Mouse (Mus musculus): ENCODE measurements around the gene Dcxr. TPM values are rescaled to one million over a fixed set of nuclear protein-coding genes. Genes with fewer than 3 reads are reported as not detected.

The Dcxr gene
- polyA plus RNA-seq, 1 experiment: 15.4 TPM

DNA sequence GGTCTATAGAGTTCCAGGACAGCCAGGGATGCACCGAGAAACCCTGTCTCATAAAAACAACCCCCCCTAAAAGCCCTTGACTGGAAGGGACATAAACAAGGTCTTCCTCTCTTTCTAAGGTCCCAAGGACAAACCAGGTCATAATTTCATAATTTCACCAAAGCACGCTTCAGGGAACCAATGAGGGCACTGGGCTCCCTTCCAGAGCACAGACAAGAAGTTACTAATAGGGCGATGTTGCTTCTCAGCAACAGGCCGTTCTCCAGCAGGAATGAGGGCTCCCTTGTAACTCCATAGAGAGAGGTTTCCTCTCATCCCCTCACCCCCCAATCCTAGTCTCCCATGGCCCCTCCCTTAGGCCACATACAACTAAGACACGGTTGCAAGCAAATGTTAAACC lies 13.9 kb upstream of the Dcxr start:
- H3K4me3 ChIP-seq (ENCODE audit: insufficient read depth, poor library complexity, severe bottlenecking): no peak overlapping the region
- H3K27me3 ChIP-seq (ENCODE audit: control insufficient read depth, insufficient read depth, insufficient read length): peaks cover 24% of the 10 kb centered on the region

DNA sequence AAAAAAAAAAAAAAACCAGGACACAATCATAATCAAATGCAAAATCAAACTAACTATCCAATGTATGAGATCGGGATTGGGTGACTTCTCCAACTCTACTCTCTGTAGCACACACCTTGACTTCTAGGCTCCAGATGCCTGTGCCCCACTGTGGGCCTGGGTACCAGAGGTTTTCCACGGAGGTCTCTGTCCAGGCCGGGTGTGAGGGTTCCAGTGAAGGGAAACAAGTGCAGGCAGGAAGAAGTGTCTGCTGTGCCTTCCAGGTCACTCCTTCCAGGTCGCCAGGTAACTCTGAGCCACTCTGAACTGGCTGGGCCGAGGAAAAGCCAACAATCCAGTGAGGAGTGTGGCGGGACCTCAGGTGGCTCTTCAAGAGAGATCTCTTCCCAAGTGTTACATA lies 9.3 kb upstream of the Dcxr start:
- no peaks in the 10 kb centered on the region for H3K36me3 ChIP-seq (ENCODE audit: control insufficient read depth, insufficient read depth)
- TF ChIP-seq MYOD1 (IDR thresholded peaks at IDR 0.05; ENCODE audit: control insufficient read depth, insufficient read length, low read depth) (no peak), CEBPB (IDR thresholded peaks at IDR 0.05; ENCODE audit: low read depth) (no peak), FOSL1 (IDR thresholded peaks at IDR 0.05; ENCODE audit: insufficient read depth, low read length, poor library complexity, severe bottlenecking) (no peak), MYOG (IDR thresholded peaks at IDR 0.05; ENCODE audit: control insufficient read depth, extremely low read depth, insufficient read length) (no peak), USF1 (IDR thresholded peaks at IDR 0.05; ENCODE audit: low read depth) (no peak), CTCF (IDR thresholded peaks at IDR 0.05; ENCODE audit: control insufficient read depth, insufficient read depth, insufficient read length) (no peak), MAX (IDR thresholded peaks at IDR 0.05) (no peak)

More for the DNA sequence above, 13.9 kb upstream of the Dcxr start:
- Histone ChIP-seq H3ac (ENCODE audit: control insufficient read depth, insufficient read length, low read depth) (no peak overlapping the region), H3K36me3 (ENCODE audit: control insufficient read depth, insufficient read depth) (no peaks in the 10 kb centered on the region), H3K79me2 (ENCODE audit: control insufficient read depth, insufficient read depth) (no peaks in the 10 kb centered on the region), H3K79me3 (ENCODE audit: low read depth) (no peaks in the 10 kb centered on the region)
- TF ChIP-seq MAX (IDR thresholded peaks at IDR 0.05) (no peak), USF1 (IDR thresholded peaks at IDR 0.05; ENCODE audit: low read depth) (no peak), CTCF (IDR thresholded peaks at IDR 0.05; ENCODE audit: control insufficient read depth, insufficient read depth, insufficient read length) (no peak), MYOD1 (IDR thresholded peaks at IDR 0.05; ENCODE audit: control insufficient read depth, insufficient read length, low read depth) (no peak), MYOG (IDR thresholded peaks at IDR 0.05; ENCODE audit: control insufficient read depth, extremely low read depth, insufficient read length) (no peak), CEBPB (IDR thresholded peaks at IDR 0.05; ENCODE audit: low read depth) (no peak), FOSL1 (IDR thresholded peaks at IDR 0.05; ENCODE audit: insufficient read depth, low read length, poor library complexity, severe bottlenecking) (no peak)

DNA sequence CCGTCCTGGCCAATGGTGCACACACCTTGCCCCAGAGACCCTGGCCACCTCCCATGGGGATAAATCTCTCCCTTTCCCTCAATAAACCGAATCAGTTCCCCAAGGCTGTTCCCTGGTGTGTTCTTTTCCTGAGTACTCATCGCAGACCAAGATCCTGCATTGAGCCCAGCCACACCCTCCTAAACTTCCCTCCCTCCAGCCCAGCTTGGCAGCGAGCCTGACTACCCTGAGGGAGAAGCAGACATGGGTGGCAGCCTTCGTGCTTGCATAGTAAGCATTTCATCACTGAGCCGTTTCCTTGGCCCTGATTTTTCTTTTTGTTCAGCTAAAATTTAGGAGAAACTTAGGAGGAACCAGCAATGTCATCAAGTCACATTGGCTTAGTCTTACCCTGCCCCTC lies 6.4 kb upstream of the Dcxr start:
- TF ChIP-seq MYOG (IDR thresholded peaks at IDR 0.05; ENCODE audit: control insufficient read depth, extremely low read depth, insufficient read length): no peak
- no peak for TF ChIP-seq CEBPB (IDR thresholded peaks at IDR 0.05; ENCODE audit: low read depth)
- TF ChIP-seq USF1 (IDR thresholded peaks at IDR 0.05; ENCODE audit: low read depth): no peak
- no peak for TF ChIP-seq CTCF (IDR thresholded peaks at IDR 0.05; ENCODE audit: control insufficient read depth, insufficient read depth, insufficient read length)
- no peak for TF ChIP-seq MAX (IDR thresholded peaks at IDR 0.05)
- TF ChIP-seq MYOD1 (IDR thresholded peaks at IDR 0.05; ENCODE audit: control insufficient read depth, insufficient read length, low read depth): no peak
- no peak for TF ChIP-seq FOSL1 (IDR thresholded peaks at IDR 0.05; ENCODE audit: insufficient read depth, low read length, poor library complexity, severe bottlenecking)
- no peaks in the 10 kb centered on the region for H3K79me2 ChIP-seq (ENCODE audit: control insufficient read depth, insufficient read depth)
- no peaks in the 10 kb centered on the region for H3K36me3 ChIP-seq (ENCODE audit: control insufficient read depth, insufficient read depth)
- H3K27me3 ChIP-seq (ENCODE audit: control insufficient read depth, insufficient read depth, insufficient read length): no peaks in the 10 kb centered on the region
- H3ac ChIP-seq (ENCODE audit: control insufficient read depth, insufficient read length, low read depth): no peak overlapping the region
- H3K79me3 ChIP-seq (ENCODE audit: low read depth): no peaks in the 10 kb centered on the region
- H3K4me3 ChIP-seq (ENCODE audit: insufficient read depth, poor library complexity, severe bottlenecking): no peak overlapping the region

More for the DNA sequence above, 9.3 kb upstream of the Dcxr start:
- Histone ChIP-seq H3K4me3 (ENCODE audit: insufficient read depth, poor library complexity, severe bottlenecking) (no peak overlapping the region), H3ac (ENCODE audit: control insufficient read depth, insufficient read length, low read depth) (no peak overlapping the region), H3K27me3 (ENCODE audit: control insufficient read depth, insufficient read depth, insufficient read length) (peaks cover 8% of the 10 kb centered on the region), H3K79me3 (ENCODE audit: low read depth) (no peaks in the 10 kb centered on the region), H3K79me2 (ENCODE audit: control insufficient read depth, insufficient read depth) (no peaks in the 10 kb centered on the region)

DNA sequence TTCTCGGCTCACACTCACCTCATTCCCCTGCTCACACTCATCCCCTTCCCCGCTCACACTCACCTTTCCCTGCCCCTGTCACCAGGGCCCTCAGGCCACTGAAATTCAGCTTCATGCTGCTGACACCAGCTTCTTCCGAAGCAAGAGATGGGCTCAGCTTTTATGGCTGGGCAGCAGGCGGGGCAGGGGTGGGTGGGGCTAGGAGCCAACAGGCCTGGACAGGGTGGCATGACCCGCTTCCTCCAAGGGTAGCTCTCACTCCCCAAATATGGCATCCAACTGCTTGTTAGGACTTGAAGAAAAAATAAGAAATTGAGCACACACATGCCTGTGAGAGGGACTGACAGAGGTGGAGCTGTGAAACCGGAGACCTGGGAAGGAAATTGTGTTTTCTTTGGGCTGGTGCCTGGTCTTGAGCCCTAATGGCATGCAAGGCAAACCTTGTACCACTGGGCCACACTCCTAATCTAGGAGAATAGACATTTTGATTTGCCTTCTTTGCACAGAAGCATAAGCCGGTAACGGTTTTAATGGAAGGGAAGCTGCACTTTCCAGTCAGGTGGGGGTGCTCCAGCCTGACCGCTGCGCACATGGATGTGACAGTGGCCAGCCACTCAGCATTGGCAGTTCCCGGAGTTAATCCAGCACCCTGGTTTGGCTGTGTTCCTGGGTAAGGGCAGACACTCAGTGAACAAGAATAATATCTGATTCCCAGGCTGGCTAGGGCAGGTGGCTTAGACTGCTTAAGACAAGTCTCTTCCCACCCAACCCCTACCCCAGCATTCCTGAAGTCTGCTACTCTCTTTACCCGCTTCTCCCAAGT lies 5.0 kb upstream of the Dcxr start, which contains the start of gene Cbr2:
Gene Cbr2 (minus strand): TSS at position 257 of the 823 bp plus-strand sequence.
- Histone ChIP-seq H3K27me3 (ENCODE audit: control insufficient read depth, insufficient read depth, insufficient read length) (no peaks in the 10 kb centered on the region), H3K79me2 (ENCODE audit: control insufficient read depth, insufficient read depth) (no peaks in the 10 kb centered on the region), H3K79me3 (ENCODE audit: low read depth) (no peaks in the 10 kb centered on the region), H3ac (ENCODE audit: control insufficient read depth, insufficient read length, low read depth) (no peak within 1 kb of the TSS), H3K4me3 (ENCODE audit: insufficient read depth, poor library complexity, severe bottlenecking) (no peak within 1 kb of the TSS), H3K36me3 (ENCODE audit: control insufficient read depth, insufficient read depth) (no peaks in the 10 kb centered on the region)
- no peak for TF ChIP-seq MYOD1 (IDR thresholded peaks at IDR 0.05; ENCODE audit: control insufficient read depth, insufficient read length, low read depth)
- TF ChIP-seq FOSL1 (IDR thresholded peaks at IDR 0.05; ENCODE audit: insufficient read depth, low read length, poor library complexity, severe bottlenecking): no peak
- TF ChIP-seq MYOG (IDR thresholded peaks at IDR 0.05; ENCODE audit: control insufficient read depth, extremely low read depth, insufficient read length): no peak
- TF ChIP-seq MAX (IDR thresholded peaks at IDR 0.05): no peak
- no peak for TF ChIP-seq USF1 (IDR thresholded peaks at IDR 0.05; ENCODE audit: low read depth)
- TF ChIP-seq CTCF (IDR thresholded peaks at IDR 0.05; ENCODE audit: control insufficient read depth, insufficient read depth, insufficient read length): no peak
- no peak for TF ChIP-seq CEBPB (IDR thresholded peaks at IDR 0.05; ENCODE audit: low read depth)

DNA sequence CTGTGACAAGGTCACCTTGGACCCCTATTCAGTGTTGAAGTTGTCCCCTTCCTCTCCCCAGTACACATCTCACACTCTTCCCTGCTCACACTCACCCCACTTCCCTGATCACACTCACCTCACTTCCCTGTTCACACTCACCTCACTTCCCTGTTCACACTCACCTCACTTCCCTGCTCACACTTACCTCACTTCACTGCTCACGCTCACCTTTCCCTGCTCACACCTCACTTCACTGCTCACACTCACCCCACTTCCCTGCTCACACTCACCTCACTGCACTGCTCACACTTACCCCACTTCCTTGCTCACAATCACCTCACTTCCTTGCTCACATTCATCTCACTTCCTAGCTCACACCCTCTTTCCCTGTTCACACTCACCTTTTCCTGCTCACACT lies 4.3 kb upstream of the Dcxr start:
- H3K79me2 ChIP-seq (ENCODE audit: control insufficient read depth, insufficient read depth): no peaks in the 10 kb centered on the region
- no peak overlapping the region for H3K4me3 ChIP-seq (ENCODE audit: insufficient read depth, poor library complexity, severe bottlenecking)
- no peaks in the 10 kb centered on the region for H3K79me3 ChIP-seq (ENCODE audit: low read depth)
- TF ChIP-seq USF1 (IDR thresholded peaks at IDR 0.05; ENCODE audit: low read depth) (no peak), MAX (IDR thresholded peaks at IDR 0.05) (no peak), MYOG (IDR thresholded peaks at IDR 0.05; ENCODE audit: control insufficient read depth, extremely low read depth, insufficient read length) (no peak), CEBPB (IDR thresholded peaks at IDR 0.05; ENCODE audit: low read depth) (no peak), CTCF (IDR thresholded peaks at IDR 0.05; ENCODE audit: control insufficient read depth, insufficient read depth, insufficient read length) (no peak), MYOD1 (IDR thresholded peaks at IDR 0.05; ENCODE audit: control insufficient read depth, insufficient read length, low read depth) (no peak), FOSL1 (IDR thresholded peaks at IDR 0.05; ENCODE audit: insufficient read depth, low read length, poor library complexity, severe bottlenecking) (no peak)
- H3K36me3 ChIP-seq (ENCODE audit: control insufficient read depth, insufficient read depth): no peaks in the 10 kb centered on the region
- no peaks in the 10 kb centered on the region for H3K27me3 ChIP-seq (ENCODE audit: control insufficient read depth, insufficient read depth, insufficient read length)
- H3ac ChIP-seq (ENCODE audit: control insufficient read depth, insufficient read length, low read depth): no peak overlapping the region

Data from C2C12 (cell line).